Mouse (Mus musculus) spleen, adult 2 months (tissue): Measurements from ENCODE around the gene Babam2.

Experiments
- CTCF ChIP-seq: fragments of 200-500 bp; IDR thresholded peaks from 2 replicates; pipeline ENCODE4 v1.5.1; 2011; ENCODE audit warnings: mild to moderate bottlenecking, inconsistent platforms; ENCODE audit not compliant: insufficient read depth, insufficient read length, insufficient replicate concordance; ENCODE audit errors: extremely low read depth
- POLR2A ChIP-seq: fragments of 200-500 bp; IDR thresholded peaks from 2 replicates; pipeline ENCODE4 v1.6.1; 2011; ENCODE audit warnings: low read depth, low read length, inconsistent platforms

GRCm38 (mm10) chr5:32085971-32086370 lies 388.5 kb downstream of the Babam2 start:
- TF ChIP-seq POLR2A (no peak), CTCF (no peak)
